Comparison of ENCODE assay signal across 14 mouse cellular contexts in the genomic region with DNA sequence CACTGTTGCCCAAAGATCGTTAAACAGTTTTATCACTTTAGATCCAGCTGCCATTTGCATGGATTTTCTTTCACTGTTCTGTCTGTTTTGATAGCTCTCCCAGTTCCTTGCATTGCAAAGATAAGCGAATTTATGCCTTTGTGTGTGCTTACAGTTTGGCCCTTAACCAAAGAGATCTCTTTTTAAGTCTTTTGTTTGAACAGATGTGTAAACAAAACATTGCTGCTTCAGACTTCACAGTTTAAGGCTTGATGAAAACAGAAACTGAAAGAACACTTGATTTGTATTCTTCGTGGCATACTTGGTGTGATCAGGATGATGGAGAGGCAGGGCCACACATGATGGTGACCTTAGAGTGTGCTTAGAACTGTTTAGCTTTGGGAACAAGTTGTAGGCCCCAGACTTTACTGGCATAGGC.
A peak's percentile ranks its signal among the peaks of the same experiment; 100 is the strongest.
DNase-seq lines count a peak whose midpoint lies in the region; ATAC-seq and TF ChIP-seq lines count a peak whose summit lies in the region.
"Had no signal": no experiment of that assay in that cellular context is flagged by ENCODE, and none has a peak within 500 bp of the region (broad histone marks: within the 10 kb centered on the region; RNA-seq: fewer than 3 reads in every experiment).

No protein-coding gene starts in this region.

- no peak overlapping the region for H3K9ac ChIP-seq in stomach, embryonic 14.5 days (replicated peaks; ENCODE audit: low read depth, low read length)
- H3K9ac ChIP-seq in stomach, postnatal 0 days (ENCODE audit: low read length), result no peak overlapping the region
- no peak overlapping the region for H3K9ac ChIP-seq in liver, embryonic 15.5 days
- H3K9ac ChIP-seq: embryonic facial prominence, embryonic 15.5 days; hindbrain, embryonic 14.5 days; midbrain, embryonic 12.5 days; neural tube, embryonic 15.5 days had no signal

- no peak for TF ChIP-seq CTCF in stomach, postnatal 0 days (IDR thresholded peaks at IDR 0.05; ENCODE audit: low read depth)

- no peak for TF ChIP-seq EP300 in stomach, postnatal 0 days (optimal IDR thresholded peaks at IDR 0.05)

- H3K4me2 ChIP-seq in stomach, embryonic 14.5 days (replicated peaks; ENCODE audit: low read depth, low read length), result no peak overlapping the region
- no peak overlapping the region for H3K4me2 ChIP-seq in stomach, postnatal 0 days (replicated peaks; ENCODE audit: low read depth)
- H3K4me2 ChIP-seq in liver, embryonic 15.5 days, result peak overlapping the region; percentile 37
- H3K4me2 ChIP-seq: embryonic facial prominence, embryonic 15.5 days; hindbrain, embryonic 14.5 days; midbrain, embryonic 12.5 days; neural tube, embryonic 15.5 days had no signal

- no peak for ATAC-seq in stomach, embryonic 14.5 days (ENCODE audit: insufficient number of reproducible peaks, insufficient read depth, low FRiP score, low read depth)
- no peak for ATAC-seq in stomach, postnatal 0 days (ENCODE audit: low FRiP score, low TSS enrichment)
- ATAC-seq in common myeloid progenitor, adult 5-6 weeks (replicated peaks; ENCODE audit: low read depth, poor library complexity, severe bottlenecking), result peak; percentile 45; the same call in 1 of the 2 replicates
- ATAC-seq in liver, embryonic 15.5 days (ENCODE audit: insufficient read depth), result peak; percentile 49; the same call in 1 of the 2 replicates

- H3K9me3 ChIP-seq in stomach, embryonic 14.5 days (ENCODE audit: control insufficient read depth, low read depth, low read length), result no peaks in the 10 kb centered on the region
- no peaks in the 10 kb centered on the region for H3K9me3 ChIP-seq in stomach, postnatal 0 days (ENCODE audit: control insufficient read depth, low read length)
- no peaks in the 10 kb centered on the region for H3K9me3 ChIP-seq in liver, embryonic 15.5 days (replicated peaks)
- H3K9me3 ChIP-seq: embryonic facial prominence, embryonic 15.5 days; limb, embryonic 10.5 days; midbrain, embryonic 12.5 days; neural tube, embryonic 15.5 days had no signal

- 0 out of 2 replicates have a peak, but pooled peaks cover 3% of the 10 kb centered on the region for H3K36me3 ChIP-seq in stomach, embryonic 14.5 days (ENCODE audit: control insufficient read depth, insufficient read depth, low read length)
- no peaks in the 10 kb centered on the region for H3K36me3 ChIP-seq in stomach, postnatal 0 days (ENCODE audit: control insufficient read depth, insufficient read depth, low read length)
- H3K36me3 ChIP-seq in liver, embryonic 15.5 days (replicated peaks), result peaks cover 8% of the 10 kb centered on the region; the same call in 1 of the 2 replicates

- H3K4me3 ChIP-seq in stomach, embryonic 14.5 days (ENCODE audit: low read depth, low read length), result no peak overlapping the region
- no peak overlapping the region for H3K4me3 ChIP-seq in stomach, postnatal 0 days (ENCODE audit: low read depth, low read length)
- H3K4me3 ChIP-seq in liver, embryonic 15.5 days (replicated peaks), result no peak overlapping the region
- H3K4me3 ChIP-seq: embryonic facial prominence, embryonic 15.5 days; limb, embryonic 10.5 days; midbrain, embryonic 12.5 days; neural tube, embryonic 15.5 days had no signal

- DNase-seq in stomach, postnatal 0 days (ENCODE audit: low spot score), result no peak
- no peak for DNase-seq in layer of hippocampus, postnatal 36 days
- no peak for DNase-seq in embryo, embryonic 10.5 days (ENCODE audit: low spot score)
- no peak for DNase-seq in layer of hippocampus, adult 9-11 months
- DNase-seq: cerebellum, postnatal 36 days; right cerebral cortex, postnatal 14 days had no signal

- H3K27ac ChIP-seq in stomach, embryonic 14.5 days (ENCODE audit: low read length), result peak overlapping the region; percentile 56; the same call in 1 of the 2 replicates
- H3K27ac ChIP-seq in stomach, postnatal 0 days (replicated peaks), result no peak overlapping the region
- H3K27ac ChIP-seq in liver, embryonic 15.5 days (replicated peaks), result peak overlapping the region; percentile 51
- H3K27ac ChIP-seq: embryonic facial prominence, embryonic 15.5 days; hindbrain, embryonic 14.5 days; limb, embryonic 10.5 days; midbrain, embryonic 12.5 days; neural tube, embryonic 15.5 days had no signal

- H3K4me1 ChIP-seq in stomach, embryonic 14.5 days (ENCODE audit: control insufficient read depth, insufficient read depth, low read length), result no peaks in the 10 kb centered on the region
- no peaks in the 10 kb centered on the region for H3K4me1 ChIP-seq in stomach, postnatal 0 days (replicated peaks; ENCODE audit: control insufficient read depth, insufficient read depth)
- H3K4me1 ChIP-seq in liver, embryonic 15.5 days (replicated peaks), result peaks cover 19% of the 10 kb centered on the region
- H3K4me1 ChIP-seq: embryonic facial prominence, embryonic 15.5 days; midbrain, embryonic 12.5 days; neural tube, embryonic 15.5 days had no signal

- H3K27me3 ChIP-seq in stomach, embryonic 14.5 days (ENCODE audit: control insufficient read depth, insufficient read depth, low read length), result no peaks in the 10 kb centered on the region
- H3K27me3 ChIP-seq in stomach, postnatal 0 days (ENCODE audit: control insufficient read depth, insufficient read depth, low read length), result no peaks in the 10 kb centered on the region
- no peaks in the 10 kb centered on the region for H3K27me3 ChIP-seq in liver, embryonic 15.5 days
- H3K27me3 ChIP-seq: embryonic facial prominence, embryonic 15.5 days; midbrain, embryonic 12.5 days; neural tube, embryonic 15.5 days had no signal

- WGBS in stomach, embryonic 14.5 days, result 34% methylated on average over 3 of the region's 3 CpGs
- 28% methylated on average over 3 of the region's 3 CpGs for WGBS in stomach, postnatal 0 days
- WGBS in liver, embryonic 15.5 days (ENCODE audit: insufficient replicate concordance), result 24% methylated on average over 3 of the region's 3 CpGs

Comparison
In these comparisons a context has a peak if more than half of its experiments do, and no peak if none do; other contexts are left out.
1. ATAC-seq: peak in common myeloid progenitor, adult 5-6 weeks (single experiment) and liver, embryonic 15.5 days (single experiment); none in stomach, embryonic 14.5 days (single experiment) and stomach, postnatal 0 days (single experiment).